Mouse (Mus musculus) gastrocnemius, postnatal 36 days (tissue): Measurements from ENCODE around the gene Taz. TPM values are rescaled to one million over a fixed set of nuclear protein-coding genes. Genes with fewer than 3 reads are reported as not detected.
A peak's percentile ranks its signal among the peaks of the same experiment; 100 is the strongest.

ENCODE experiments used
- DNase-seq, 2 experiments: peaks; one replicate each; pipeline ENCODE4 v3.0.0; 2022
- intact Hi-C: fragments of 180-260 bp; cut with DNase I; formaldehyde crosslinking; loops from one replicate; pipeline ENCODE4 v1.15.1; 2025
- long read RNA-seq, 2 experiments: library from polyadenylated mRNA; stranded (forward); transcript quantifications; one replicate each; pipeline ENCODE4 v2.0.0; 2021
- total RNA-seq, 2 experiments: library from RNA; stranded (reverse); gene quantifications; 2 replicates each; pipeline ENCODE4 v1.2.3; 2021

The Taz gene
- total RNA-seq = 10 to 100 TPM; 39.0 to 43.7 TPM
- long read RNA-seq, experiment 1, transcript Taz-201 (10 exons, 1,851 nt) = major isoform, 20 of 55 reads
- long read RNA-seq, experiment 1, partial matches to known transcripts = 5 of 55 reads
- long read RNA-seq, experiment 1, other reads (novel, unspliced or antisense) = 26 of 55 reads
- long read RNA-seq, experiment 2, transcript Taz-201 (10 exons, 1,851 nt) = major isoform, 28 of 79 reads
- long read RNA-seq, experiment 2, transcript Taz-202 (10 exons, 1,786 nt) = minor isoform, 5 of 79 reads
- long read RNA-seq, experiment 2, transcript Taz-204 (9 exons, 1,742 nt) = minor isoform, 6 of 79 reads
- long read RNA-seq, experiment 2, partial matches to known transcripts = 6 of 79 reads
- long read RNA-seq, experiment 2, other reads (novel, unspliced or antisense) = 33 of 79 reads

DNA sequence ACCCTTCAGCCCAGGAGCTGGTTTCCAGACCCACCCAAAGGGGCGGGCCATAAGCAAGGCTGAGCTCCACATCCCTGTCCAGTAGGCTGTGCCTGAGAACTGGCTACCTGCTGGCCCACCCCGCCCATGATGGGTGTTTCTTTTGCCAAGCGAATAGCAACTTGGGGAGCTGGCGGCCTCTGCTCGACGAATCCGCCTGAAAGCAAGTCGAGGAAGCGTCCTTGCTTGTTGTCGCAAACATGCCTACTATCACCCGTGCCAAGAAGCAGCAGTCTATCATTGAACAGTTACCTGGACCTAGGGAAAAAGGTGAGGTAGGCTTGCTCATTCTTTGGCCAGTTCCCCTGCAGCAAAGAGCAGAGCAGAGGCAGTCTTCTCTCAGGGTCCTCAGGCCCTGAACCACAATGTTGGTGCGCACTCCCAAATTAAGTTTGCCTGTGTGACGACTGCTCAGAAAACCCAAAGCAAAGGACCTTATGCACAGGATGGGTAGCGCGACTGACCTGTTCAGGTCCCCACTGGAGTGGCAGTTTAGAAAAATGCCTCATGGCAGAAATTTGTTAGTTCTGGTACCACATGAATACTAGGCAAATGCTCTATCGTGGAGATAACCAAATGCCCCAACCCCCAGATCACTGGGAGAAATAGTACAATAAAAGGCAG is at the start of gene Taz, which contains the start of gene Dnase1l1:
TSS of gene Taz (plus strand) at position 181 of the 663 bp plus-strand sequence.
TSS of gene Dnase1l1 (minus strand) at position 606 of the 663 bp plus-strand sequence.
- DNase-seq = peak; percentile 62 to 79
- intact Hi-C loops = loop anchor here (2.0 kb wide), 1 partner anchor 19 kb away; no protein-coding TSS in a partner anchor

DNA sequence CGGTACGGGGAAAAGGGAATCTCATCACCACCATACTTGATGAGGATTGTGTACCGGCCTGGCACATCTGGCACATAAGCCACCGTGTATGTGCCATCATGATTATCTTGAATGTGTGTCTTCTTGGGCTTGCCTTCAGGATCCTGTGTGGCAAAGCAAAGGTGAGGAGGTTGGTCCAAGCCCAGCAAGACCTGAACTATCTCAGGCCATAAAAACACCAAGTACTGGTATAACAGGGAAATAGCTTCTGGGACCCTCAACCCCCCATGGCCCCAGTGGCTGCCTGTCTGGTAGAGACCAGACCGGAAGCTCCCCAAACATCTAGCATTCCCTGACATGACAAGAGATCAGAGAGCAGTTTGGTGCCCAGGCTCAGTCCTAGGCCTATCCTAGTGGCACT is 48.5 kb upstream of the Taz start:
- intact Hi-C loops = no loop called here
- no peak for DNase-seq

DNA sequence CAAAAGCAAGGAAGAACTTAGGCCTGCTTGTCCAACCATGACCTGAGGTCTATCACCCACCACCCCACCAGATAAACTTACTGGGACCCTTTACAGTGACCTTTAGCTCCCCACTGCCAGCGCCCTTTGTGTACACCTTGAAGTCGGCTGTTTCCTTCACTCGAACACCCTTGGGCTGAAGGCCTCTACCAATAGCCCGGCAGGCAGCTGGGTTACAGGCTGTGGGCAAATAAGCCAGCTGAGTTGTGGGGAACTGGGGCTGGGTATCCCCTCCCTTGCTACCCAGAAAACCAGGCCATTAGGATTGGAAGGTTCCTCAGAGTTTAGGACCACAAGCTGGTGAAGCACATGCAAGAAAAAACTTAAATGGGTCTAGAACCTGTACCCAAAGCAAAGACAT is 41.4 kb upstream of the Taz start:
- intact Hi-C loops = loop anchor here (5.0 kb wide), 2 partner anchors 123 to 218 kb away; partner anchors contain the start of gene Irak1
- DNase-seq = no peak

GRCm38 (mm10) chrX:74243396-74243795 is 38.3 kb upstream of the Taz start:
- DNase-seq = no peak
- intact Hi-C loops = loop anchor here (5.0 kb wide), 2 partner anchors 126 to 221 kb away; partner anchors contain the start of gene Irak1

DNA sequence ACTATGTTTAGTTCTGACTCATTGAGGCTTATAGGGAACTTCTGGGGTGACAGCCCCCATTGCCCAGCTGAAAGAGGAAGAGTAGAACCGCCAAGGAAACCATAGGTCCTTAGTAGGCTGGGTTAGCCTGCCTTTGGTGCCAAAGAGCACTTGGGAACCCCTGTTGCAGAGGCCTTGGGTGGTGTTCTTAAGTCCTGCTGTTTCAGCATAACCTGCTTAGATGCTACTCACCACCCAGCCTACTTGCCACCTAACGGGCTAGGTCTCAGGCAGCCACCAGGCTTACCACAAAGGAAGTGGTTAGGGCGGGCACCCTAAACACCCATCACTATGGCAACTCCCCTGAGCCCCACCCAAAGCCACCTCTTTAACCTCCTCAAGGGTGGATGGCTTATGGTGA is 37.9 kb upstream of the Taz start:
- intact Hi-C loops = loop anchor here (5.0 kb wide), 2 partner anchors 127 to 222 kb away; partner anchors contain the start of gene Irak1
- DNase-seq = no peak

- peak in 1 of 2 experiments; percentile 41 for DNase-seq
These were observed 37.1 kb upstream of the Taz start for GRCm38 (mm10) chrX:74244614-74245083.

DNA sequence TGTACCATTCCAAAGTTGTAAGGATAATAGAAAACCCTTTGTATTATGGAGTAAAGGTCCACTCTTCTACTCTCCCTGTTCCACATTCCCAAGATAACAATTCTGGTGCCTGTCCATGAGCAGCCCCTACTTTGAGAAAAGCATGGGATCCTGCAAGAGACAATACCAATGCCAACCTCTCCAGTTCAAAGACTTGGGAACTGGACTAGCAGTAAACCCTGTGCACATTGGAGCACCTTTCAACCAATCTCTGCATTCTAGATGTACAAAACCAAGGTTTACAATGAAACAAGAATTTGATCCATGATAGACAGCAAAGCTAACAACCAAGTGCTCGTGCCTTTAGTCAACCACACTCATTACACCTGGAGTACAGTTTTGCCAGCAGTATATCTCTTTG is 36.6 kb upstream of the Taz start:
- intact Hi-C loops = no loop called here

More at GRCm38 (mm10) chrX:74244614-74245083, 37.1 kb upstream of the Taz start:
- intact Hi-C loops = loop anchor here (5.0 kb wide), 2 partner anchors 127 to 222 kb away; partner anchors contain the start of gene Irak1

GRCm38 (mm10) chrX:74245687-74246086 is 36.0 kb upstream of the Taz start:
- peak; percentile 70 to 78 for DNase-seq
- intact Hi-C loops = no loop called here

More for the DNA sequence above, 36.6 kb upstream of the Taz start:
- no peak for DNase-seq

DNA sequence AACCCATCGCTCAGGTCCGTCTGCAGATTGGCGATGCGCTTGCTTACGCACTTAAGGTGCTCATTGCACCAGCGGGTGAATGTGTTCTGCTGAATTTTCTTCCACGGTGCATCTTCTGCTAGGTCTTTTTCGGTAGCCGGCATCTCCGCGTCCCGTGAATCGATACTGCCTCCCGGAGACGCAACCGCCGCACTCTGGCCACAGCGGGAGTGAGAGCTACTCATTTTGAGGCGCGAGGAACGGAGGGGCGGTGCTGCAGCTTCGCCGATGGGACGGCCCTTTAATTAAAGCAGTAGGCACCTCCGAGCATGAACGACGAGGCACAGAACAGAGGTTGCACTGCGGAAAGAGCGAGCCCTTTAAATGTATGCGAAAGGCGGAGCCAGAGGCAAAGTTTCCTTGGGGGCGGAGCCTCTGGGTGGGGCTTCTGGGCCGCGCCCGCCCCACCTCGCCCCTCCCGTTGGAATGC is 35.5 kb upstream of the Taz start:
- DNase-seq = peak; percentile 74 to 80
- intact Hi-C loops = no loop called here

- DNase-seq = peak in 1 of 2 experiments; percentile 43
- intact Hi-C loops = no loop called here
These were observed 35.0 kb upstream of the Taz start for GRCm38 (mm10) chrX:74246693-74247092.

DNA sequence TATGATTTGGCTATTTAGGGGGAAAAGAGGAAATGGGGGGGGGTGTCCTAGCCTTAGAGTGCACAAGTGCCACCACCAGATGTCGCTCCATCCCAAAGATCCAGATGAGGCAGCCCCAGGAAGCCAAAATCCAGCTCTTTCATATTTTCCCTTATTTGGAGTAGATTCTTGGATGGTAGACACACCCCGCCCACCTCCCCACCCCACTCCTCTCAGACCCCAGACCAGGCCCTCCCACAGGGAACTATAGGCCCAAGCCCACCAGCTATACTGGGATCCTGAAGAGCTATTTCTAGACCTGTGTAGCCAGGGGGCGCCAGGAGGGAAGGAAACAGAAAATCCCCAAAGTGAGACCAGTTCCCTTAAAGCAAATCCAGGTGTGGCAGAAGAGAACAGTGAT is 33.1 kb upstream of the Taz start:
- intact Hi-C loops = loop anchor here (2.0 kb wide), 1 partner anchor 164 kb away; no protein-coding TSS in a partner anchor

DNA sequence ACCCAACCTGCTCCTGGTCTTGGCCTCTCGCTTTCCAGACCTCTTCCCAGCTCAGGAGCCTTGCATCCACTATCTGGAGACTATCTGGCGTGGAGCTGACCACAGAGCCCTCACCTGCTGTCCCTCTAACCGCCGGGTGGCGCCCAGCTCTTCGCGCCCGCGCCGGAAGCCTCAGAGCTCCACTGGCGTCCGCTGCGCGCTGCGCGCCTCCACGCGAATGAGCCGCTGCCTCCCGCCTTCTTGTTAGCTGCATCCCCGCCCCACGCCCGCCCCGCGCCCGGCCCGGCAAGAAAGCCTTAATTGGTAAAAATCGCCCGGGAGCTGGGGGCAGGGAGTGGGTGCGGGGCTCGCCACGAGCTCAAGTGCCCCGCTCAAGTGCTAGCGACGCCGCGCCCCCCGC is 32.1 kb upstream of the Taz start, which contains the start of gene Flna:
TSS of gene Flna (minus strand) at position 206 of the 400 bp plus-strand sequence.
- peak; percentile 47 to 51 for DNase-seq
- intact Hi-C loops = loop anchor here (2.0 to 5.0 kb wide), 2 partner anchors 53 to 163 kb away; partner anchors contain the start of gene Gdi1

More for the DNA sequence above, 33.1 kb upstream of the Taz start:
- peak in 1 of 2 experiments; percentile 50 for DNase-seq

DNA sequence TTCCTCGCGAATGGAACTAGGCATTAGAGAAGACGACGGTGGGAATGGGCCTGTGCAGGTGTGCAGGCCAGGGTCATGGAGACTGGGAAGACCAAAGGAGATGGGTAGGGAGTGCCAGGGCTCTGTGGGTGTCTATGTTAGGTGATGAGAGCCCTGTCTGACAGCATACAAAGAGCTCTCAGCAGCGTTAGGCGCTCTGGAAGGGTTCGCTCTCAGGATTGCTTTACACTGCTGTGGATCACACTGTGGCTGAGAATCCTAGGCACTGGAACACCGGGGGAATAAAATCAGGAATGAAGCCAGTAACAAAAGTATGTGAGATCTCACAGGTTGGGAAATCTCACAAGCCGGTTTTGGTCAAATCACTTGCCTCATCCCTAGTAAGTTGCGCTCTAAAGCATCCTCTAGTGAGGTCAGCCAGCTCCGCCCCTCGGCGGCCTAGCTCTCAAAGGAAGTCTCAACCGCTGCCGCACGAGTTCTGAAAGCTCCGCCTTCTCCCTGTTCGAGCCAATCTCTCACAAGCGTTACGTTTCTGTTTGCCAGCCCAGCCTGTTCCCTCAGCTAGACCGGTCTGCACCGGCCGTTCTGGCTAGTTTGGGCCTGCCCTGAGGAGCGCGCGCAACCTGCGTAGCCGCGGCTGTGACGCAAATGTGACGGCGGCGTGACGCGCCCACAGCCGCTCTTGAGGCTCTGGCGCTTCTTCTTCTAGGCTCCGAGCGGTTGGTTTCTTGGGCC is 27.4 kb upstream of the Taz start, which contains the start of gene Emd:
TSS of gene Emd (plus strand) at position 535 of the 735 bp plus-strand sequence.
- intact Hi-C loops = loop anchor here (5.0 kb wide), 1 partner anchor 48 kb away; the partner anchor contains the start of gene Gdi1
- peak; percentile 72 to 81 for DNase-seq

DNA sequence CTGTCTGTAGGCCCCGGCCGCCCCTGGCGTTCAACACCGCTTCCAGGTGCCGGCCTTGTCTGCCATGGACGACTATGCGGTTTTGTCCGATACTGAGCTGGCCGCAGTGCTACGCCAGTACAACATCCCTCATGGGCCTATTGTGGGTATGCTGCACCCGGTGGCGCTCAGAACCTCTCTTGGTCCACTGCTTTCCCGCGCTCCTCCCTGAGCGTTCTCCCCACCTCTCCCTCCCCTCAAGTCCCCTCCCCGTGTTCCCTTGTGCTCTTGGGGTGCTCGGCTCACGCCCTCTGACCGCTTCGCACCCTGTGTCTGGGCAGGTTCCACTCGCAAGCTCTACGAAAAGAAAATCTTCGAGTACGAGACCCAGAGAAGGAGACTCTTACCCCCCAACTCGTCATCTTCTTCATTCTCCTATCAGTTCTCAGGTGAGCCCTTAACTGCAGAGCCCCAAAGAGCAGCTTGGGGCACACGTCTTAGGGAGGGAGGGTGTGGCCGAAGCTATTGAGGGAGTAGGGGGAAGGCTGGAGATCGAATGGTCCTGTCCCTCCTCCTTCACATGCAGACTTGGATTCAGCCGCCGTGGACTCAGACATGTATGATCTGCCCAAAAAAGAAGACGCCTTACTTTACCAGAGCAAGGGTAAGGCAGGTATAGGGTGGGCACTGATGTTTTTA is 26.7 kb upstream of the Taz start:
- intact Hi-C loops = loop anchor here (5.0 kb wide), 1 partner anchor 47 kb away; the partner anchor contains the start of gene Gdi1
- DNase-seq = no peak

GRCm38 (mm10) chrX:74257746-74258145 is 24.0 kb upstream of the Taz start:
- intact Hi-C loops = no loop called here
- no peak for DNase-seq

DNA sequence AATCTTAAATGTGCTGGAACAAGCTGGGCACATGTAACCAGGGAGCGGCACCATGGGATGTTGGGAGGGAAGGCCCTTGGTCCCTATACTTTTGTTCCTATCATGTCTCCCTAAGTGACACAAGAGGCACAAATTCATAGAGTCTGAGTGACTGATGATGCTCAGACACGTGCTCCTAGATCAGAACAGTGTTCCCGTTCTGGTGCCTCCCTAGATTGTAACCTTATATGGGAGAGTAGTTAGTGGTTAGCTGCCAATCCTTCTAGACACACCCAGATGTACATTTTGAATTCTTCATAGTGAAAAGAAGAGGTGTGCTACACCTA is 12.0 kb upstream of the Taz start:
- intact Hi-C loops = no loop called here
- no peak for DNase-seq

- intact Hi-C loops = no loop called here
- DNase-seq = peak; percentile 77 to 87
These were observed 11.4 kb upstream of the Taz start, which contains the start of gene Rpl10 for GRCm38 (mm10) chrX:74270062-74270901. Gene Rpl10 (plus strand): TSS chrX:74270812.

DNA sequence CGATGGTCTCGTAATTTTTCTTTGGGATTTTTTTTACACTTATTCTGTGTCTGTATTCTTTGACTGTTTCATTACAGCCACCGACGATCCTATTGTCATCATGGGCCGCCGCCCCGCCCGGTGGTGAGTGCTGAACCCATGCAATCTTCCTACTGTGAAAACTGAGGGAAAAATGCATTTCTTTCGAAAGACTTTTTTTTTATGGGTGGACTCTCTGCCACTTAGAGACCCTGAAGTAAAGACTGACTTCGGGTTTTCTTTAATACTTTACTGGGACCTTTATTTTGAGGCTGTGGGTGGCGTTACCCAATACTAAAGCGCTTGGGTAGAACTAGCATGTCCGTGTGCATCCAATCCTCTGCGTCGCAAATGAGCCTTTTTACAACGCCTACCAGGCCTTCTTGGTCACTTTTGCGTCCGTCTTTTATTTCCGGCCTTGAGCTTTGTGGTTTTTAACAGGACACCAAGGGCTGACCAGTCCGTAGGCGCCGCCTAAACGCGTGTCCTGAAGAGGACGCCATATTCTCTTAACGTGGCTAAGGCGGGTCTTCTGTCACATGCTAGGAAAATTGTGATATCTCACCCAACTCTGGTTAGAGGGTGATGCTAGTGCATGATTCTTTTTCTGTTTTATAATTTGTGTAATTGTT is 10.7 kb upstream of the Taz start:
- DNase-seq = peak in 1 of 2 experiments; percentile 9
- intact Hi-C loops = no loop called here
